Mouse (Mus musculus) E14TG2a.4 (cell line): ENCODE measurements at regions not wholly inside any gene's neighbourhood (a gene's known extent, or its start where the extent isn't known, plus 50 kb on each side); places are given as distances from the start of the nearest gene placed in this dataset.

Experiments used
- CTCF ChIP-seq: conservative IDR thresholded peaks from 2 replicates; pipeline ENCODE4 v1.5.1; 2014; ENCODE audit warnings: low read length
- NANOG ChIP-seq: IDR thresholded peaks from 2 replicates; pipeline ENCODE4 v1.6.1; 2014; ENCODE audit warnings: borderline replicate concordance, low read length, mixed read lengths
- POU5F1 ChIP-seq: IDR thresholded peaks from 2 replicates; pipeline ENCODE4 v1.6.1; 2014; ENCODE audit warnings: low read length, borderline replicate concordance

- no peak for TF ChIP-seq CTCF
- no peak for TF ChIP-seq POU5F1
- TF ChIP-seq NANOG, result no peak
These were observed 256.5 kb downstream of the Mycn start for GRCm38 (mm10) chr12:12685217-12685522.
